Mouse (Mus musculus): Measurements from ENCODE around the gene Pygo2. TPM values are rescaled to one million over a fixed set of nuclear protein-coding genes. Genes with fewer than 3 reads are reported as not detected.

Pygo2 gene
- polyA plus RNA-seq, 1 experiment, result 42.4 TPM

GRCm38 (mm10) chr3:89448720-89449537 lies 18.9 kb downstream of the Pygo2 start:
- no peak overlapping the region for H3K4me3 ChIP-seq (ENCODE audit: insufficient read depth, low read length)
- H3K4me1 ChIP-seq (ENCODE audit: control insufficient read depth, insufficient read depth, low read length), result no peaks in the 10 kb centered on the region
- TF ChIP-seq POLR2A (IDR thresholded peaks at IDR 0.05; ENCODE audit: low read depth, low read length) (no peak), CTCF (IDR thresholded peaks at IDR 0.05; ENCODE audit: borderline replicate concordance, insufficient read depth, low read length) (no peak)
- no peak overlapping the region for H3K27ac ChIP-seq (ENCODE audit: insufficient read depth, low read length)

DNA sequence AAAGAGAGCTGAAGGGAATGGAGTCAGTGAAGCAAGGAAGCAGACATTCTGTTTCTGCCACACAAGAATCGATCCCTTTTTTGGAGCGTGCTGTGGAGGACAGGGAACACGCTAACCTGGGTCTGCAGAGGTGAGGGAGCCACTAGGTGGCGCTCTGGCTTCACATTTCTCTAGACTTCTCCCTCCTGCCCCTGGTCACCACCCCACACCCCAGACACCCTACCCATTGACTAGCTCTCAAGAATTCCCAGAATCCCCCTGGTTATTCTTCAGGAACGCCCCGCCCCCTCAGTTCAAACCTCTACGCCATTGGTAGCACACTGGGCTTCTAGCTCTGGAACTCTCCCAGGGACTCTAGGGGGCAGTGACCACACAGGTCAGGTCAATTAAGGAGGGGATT lies 19.5 kb downstream of the Pygo2 start:
- TF ChIP-seq CTCF (IDR thresholded peaks at IDR 0.05; ENCODE audit: borderline replicate concordance, insufficient read depth, low read length) (peak; percentile 79), POLR2A (IDR thresholded peaks at IDR 0.05; ENCODE audit: low read depth, low read length) (no peak)

DNA sequence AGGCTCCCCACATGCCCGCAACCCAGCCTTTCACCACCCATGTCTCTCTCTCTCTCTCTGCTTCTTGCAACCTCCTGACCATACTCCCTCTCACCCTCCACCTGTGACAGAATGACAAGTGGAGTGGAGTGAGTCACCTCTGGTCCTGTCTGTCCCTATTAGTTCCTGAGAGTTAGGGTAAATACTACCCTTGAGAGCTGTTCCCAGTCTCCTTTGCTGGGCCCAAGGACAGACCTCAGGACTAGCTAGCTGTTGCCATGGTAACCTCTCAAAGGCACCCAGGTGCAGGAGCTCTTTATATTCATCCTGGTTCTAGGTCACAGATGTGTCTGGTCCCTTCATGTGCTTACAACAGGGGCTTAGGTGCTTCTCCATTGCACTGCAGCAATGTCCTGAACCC lies 21.9 kb downstream of the Pygo2 start:
- Histone ChIP-seq H3K4me3 (ENCODE audit: insufficient read depth, low read length) (no peak overlapping the region), H3K27ac (ENCODE audit: insufficient read depth, low read length) (no peak overlapping the region), H3K4me1 (ENCODE audit: control insufficient read depth, insufficient read depth, low read length) (no peaks in the 10 kb centered on the region)
- TF ChIP-seq POLR2A (IDR thresholded peaks at IDR 0.05; ENCODE audit: low read depth, low read length) (no peak), CTCF (IDR thresholded peaks at IDR 0.05; ENCODE audit: borderline replicate concordance, insufficient read depth, low read length) (no peak)

More for the DNA sequence above, 19.5 kb downstream of the Pygo2 start:
- Histone ChIP-seq H3K27ac (ENCODE audit: insufficient read depth, low read length) (no peak overlapping the region), H3K4me1 (ENCODE audit: control insufficient read depth, insufficient read depth, low read length) (no peaks in the 10 kb centered on the region), H3K4me3 (ENCODE audit: insufficient read depth, low read length) (no peak overlapping the region)

DNA sequence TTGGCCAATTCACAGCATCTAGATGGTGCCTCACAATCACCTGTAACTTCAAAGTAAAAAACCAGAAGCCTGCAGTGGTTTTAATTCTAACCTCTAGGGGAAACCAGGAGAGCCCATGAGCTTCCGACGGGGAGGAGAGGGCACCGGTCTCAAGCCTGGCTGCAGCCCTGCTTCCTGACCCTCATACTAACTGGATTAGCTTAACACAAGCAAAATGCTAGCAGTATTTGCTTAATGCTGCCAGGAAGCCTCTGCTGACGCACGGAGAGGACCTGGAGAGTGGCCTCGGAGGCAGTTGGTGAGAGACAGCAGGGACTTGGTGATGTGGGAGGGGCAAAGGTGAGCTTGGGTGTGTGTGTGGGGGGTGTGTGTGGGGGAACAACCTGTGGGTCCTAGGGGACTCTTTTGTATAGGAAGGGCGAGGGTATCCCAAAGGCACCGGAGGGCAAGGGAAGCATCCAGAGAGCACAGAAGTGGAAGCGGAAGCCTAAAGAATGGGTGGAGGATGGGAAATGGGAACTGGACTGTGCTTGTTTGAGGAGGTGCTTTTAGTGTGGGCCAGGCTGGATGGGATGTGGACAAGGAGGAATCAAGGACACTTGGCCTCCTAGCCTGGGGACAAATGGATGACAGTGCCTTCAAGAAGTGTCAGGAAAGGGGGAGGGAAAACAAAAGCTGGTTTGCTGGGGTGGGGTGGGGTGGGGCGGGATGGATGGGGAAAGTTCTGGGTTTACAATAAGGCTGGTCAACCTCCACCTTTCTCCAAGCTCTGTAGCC lies 24.6 kb downstream of the Pygo2 start, which contains the start of gene Pmvk:
TSS of gene Pmvk (plus strand) at position 141 of the 777 bp plus-strand sequence.
- no peak within 1 kb of the TSS for H3K4me3 ChIP-seq (ENCODE audit: insufficient read depth, low read length)
- TF ChIP-seq POLR2A (IDR thresholded peaks at IDR 0.05; ENCODE audit: low read depth, low read length) (no peak), CTCF (IDR thresholded peaks at IDR 0.05; ENCODE audit: borderline replicate concordance, insufficient read depth, low read length) (no peak)
- no peaks in the 10 kb centered on the region for H3K4me1 ChIP-seq (ENCODE audit: control insufficient read depth, insufficient read depth, low read length)
- no peak within 1 kb of the TSS for H3K27ac ChIP-seq (ENCODE audit: insufficient read depth, low read length)

- H3K4me1 ChIP-seq (ENCODE audit: control insufficient read depth, insufficient read depth, low read length), result no peaks in the 10 kb centered on the region
- no peak overlapping the region for H3K27ac ChIP-seq (ENCODE audit: insufficient read depth, low read length)
- TF ChIP-seq CTCF (IDR thresholded peaks at IDR 0.05; ENCODE audit: borderline replicate concordance, insufficient read depth, low read length) (no peak), POLR2A (IDR thresholded peaks at IDR 0.05; ENCODE audit: low read depth, low read length) (no peak)
- no peak overlapping the region for H3K4me3 ChIP-seq (ENCODE audit: insufficient read depth, low read length)
Observed at GRCm38 (mm10) chr3:89455786-89456285, 25.8 kb downstream of the Pygo2 start.

- no peak for TF ChIP-seq POLR2A (IDR thresholded peaks at IDR 0.05; ENCODE audit: low read depth, low read length)
- TF ChIP-seq CTCF (IDR thresholded peaks at IDR 0.05; ENCODE audit: borderline replicate concordance, insufficient read depth, low read length), result peak; percentile 63
- Histone ChIP-seq H3K27ac (ENCODE audit: insufficient read depth, low read length) (no peak overlapping the region), H3K4me1 (ENCODE audit: control insufficient read depth, insufficient read depth, low read length) (no peaks in the 10 kb centered on the region), H3K4me3 (ENCODE audit: insufficient read depth, low read length) (no peak overlapping the region)
Observed at GRCm38 (mm10) chr3:89456726-89457665, 27.0 kb downstream of the Pygo2 start.

- Histone ChIP-seq H3K4me1 (ENCODE audit: control insufficient read depth, insufficient read depth, low read length) (no peaks in the 10 kb centered on the region), H3K27ac (ENCODE audit: insufficient read depth, low read length) (peak overlapping the region; percentile 75), H3K4me3 (ENCODE audit: insufficient read depth, low read length) (no peak overlapping the region)
- TF ChIP-seq POLR2A (IDR thresholded peaks at IDR 0.05; ENCODE audit: low read depth, low read length) (peak; percentile 22; the same call in 1 of the 2 replicates), CTCF (IDR thresholded peaks at IDR 0.05; ENCODE audit: borderline replicate concordance, insufficient read depth, low read length) (no peak)
Observed at GRCm38 (mm10) chr3:89458372-89458964, 28.5 kb downstream of the Pygo2 start.

DNA sequence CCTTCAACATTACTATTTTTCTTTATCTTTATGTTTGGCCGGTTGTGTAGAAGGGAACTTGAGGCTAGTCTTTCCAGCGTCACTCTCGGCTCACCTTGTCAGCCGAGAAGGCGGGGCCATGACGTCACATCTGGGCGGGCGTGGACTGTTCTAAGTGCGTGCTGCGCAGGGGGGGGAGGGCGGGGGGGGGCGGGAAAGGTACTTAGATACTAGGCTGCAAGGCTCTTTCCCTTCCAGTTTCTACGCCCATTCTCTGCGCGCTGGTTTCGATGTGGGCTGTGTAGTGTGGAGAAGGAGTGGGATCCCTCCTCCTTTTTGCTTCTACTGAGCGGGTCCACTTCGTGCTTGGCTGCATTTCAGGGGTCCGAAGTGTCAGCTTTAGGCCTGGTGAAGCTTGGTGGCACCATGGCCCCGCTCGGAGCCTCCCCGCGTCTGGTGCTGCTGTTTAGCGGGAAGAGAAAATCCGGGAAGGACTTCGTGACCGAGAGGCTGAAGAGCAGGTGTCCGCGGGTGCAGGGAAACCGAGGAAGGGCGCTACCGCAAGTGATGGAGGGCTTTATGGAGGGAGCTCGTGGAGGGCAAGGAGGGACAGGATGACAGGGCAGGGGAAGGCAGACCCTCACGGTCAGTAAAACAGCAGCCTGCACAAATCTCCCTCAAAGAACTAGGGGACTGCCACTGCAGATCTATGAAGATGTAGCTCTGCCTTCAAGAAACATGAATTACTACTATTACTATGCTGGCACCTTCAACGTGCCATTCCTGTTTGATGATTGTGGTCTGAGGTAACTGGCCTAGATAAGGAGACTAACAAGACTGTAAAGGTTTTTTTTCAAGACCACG lies 29.2 kb downstream of the Pygo2 start:
- TF ChIP-seq CTCF (IDR thresholded peaks at IDR 0.05; ENCODE audit: borderline replicate concordance, insufficient read depth, low read length), result no peak
- peak; percentile 61 for TF ChIP-seq POLR2A (IDR thresholded peaks at IDR 0.05; ENCODE audit: low read depth, low read length)
- Histone ChIP-seq H3K27ac (ENCODE audit: insufficient read depth, low read length) (peak overlapping the region; percentile 75), H3K4me3 (ENCODE audit: insufficient read depth, low read length) (peak overlapping the region; percentile 80)

More for the DNA sequence above, 29.2 kb downstream of the Pygo2 start:
- no peaks in the 10 kb centered on the region for H3K4me1 ChIP-seq (ENCODE audit: control insufficient read depth, insufficient read depth, low read length)

All from embryonic fibroblast, embryonic 13.5 days (primary cell).